Mouse (Mus musculus): ENCODE results near the gene Got2. TPM values are rescaled to one million over a fixed set of nuclear protein-coding genes. Genes with fewer than 3 reads are reported as not detected.
"Not testable (repeated sequence)": the region's sequence is repeated elsewhere in the genome, so short reads cannot be mapped to it uniquely, and the experiment has no call there.

Gene Got2
- polyA plus RNA-seq, 1 experiment, result 213 TPM

GRCm38 (mm10) chr8:95875270-95875669, 13.1 kb downstream of the Got2 start:
- DNase-seq (ENCODE audit: extremely low spot score in 1 of 2, low spot score in 1 of 2), result no peak

GRCm38 (mm10) chr8:95871690-95872089, 16.7 kb downstream of the Got2 start:
- no peak for DNase-seq (ENCODE audit: extremely low spot score in 1 of 2, low spot score in 1 of 2)

- not testable (repeated sequence) for DNase-seq (ENCODE audit: extremely low spot score in 1 of 2, low spot score in 1 of 2)
These were observed 23.5 kb downstream of the Got2 start for GRCm38 (mm10) chr8:95864851-95865250.

GRCm38 (mm10) chr8:95863761-95864440, 24.4 kb downstream of the Got2 start:
- not testable (repeated sequence) for DNase-seq (ENCODE audit: extremely low spot score in 1 of 2, low spot score in 1 of 2)

- no peak for DNase-seq (ENCODE audit: extremely low spot score in 1 of 2, low spot score in 1 of 2)
These were observed 34.2 kb downstream of the Got2 start for GRCm38 (mm10) chr8:95854174-95854573.

GRCm38 (mm10) chr8:95853102-95853843, 35.1 kb downstream of the Got2 start, which contains the start of gene Slc38a7:
TSS of gene Slc38a7 (minus strand) at chr8:95853539.
- DNase-seq (ENCODE audit: extremely low spot score in 1 of 2, low spot score in 1 of 2), result peak; percentile 83 to 88

GRCm38 (mm10) chr8:95852290-95852689, 36.1 kb downstream of the Got2 start:
- no peak for DNase-seq (ENCODE audit: extremely low spot score in 1 of 2, low spot score in 1 of 2)

GRCm38 (mm10) chr8:95850326-95850725, 38.0 kb downstream of the Got2 start:
- no peak for DNase-seq (ENCODE audit: extremely low spot score in 1 of 2, low spot score in 1 of 2)

- no peak for DNase-seq (ENCODE audit: extremely low spot score in 1 of 2, low spot score in 1 of 2)
These were observed 39.4 kb downstream of the Got2 start for GRCm38 (mm10) chr8:95848734-95849464.

GRCm38 (mm10) chr8:95848061-95848551, 40.2 kb downstream of the Got2 start:
- peak in 1 of 2 experiments; percentile 40 for DNase-seq (ENCODE audit: extremely low spot score in 1 of 2, low spot score in 1 of 2)

GRCm38 (mm10) chr8:95845026-95845425, 43.3 kb downstream of the Got2 start:
- DNase-seq (ENCODE audit: extremely low spot score in 1 of 2, low spot score in 1 of 2), result no peak

- DNase-seq (ENCODE audit: extremely low spot score in 1 of 2, low spot score in 1 of 2), result no peak
These were observed 44.4 kb downstream of the Got2 start for GRCm38 (mm10) chr8:95843968-95844367.

GRCm38 (mm10) chr8:95841436-95841835, 46.9 kb downstream of the Got2 start:
- DNase-seq (ENCODE audit: extremely low spot score in 1 of 2, low spot score in 1 of 2), result no peak

GRCm38 (mm10) chr8:95839289-95839688, 49.1 kb downstream of the Got2 start:
- DNase-seq (ENCODE audit: extremely low spot score in 1 of 2, low spot score in 1 of 2), result no peak

- DNase-seq (ENCODE audit: extremely low spot score in 1 of 2, low spot score in 1 of 2), result no peak
These were observed 51.1 kb downstream of the Got2 start for GRCm38 (mm10) chr8:95837266-95837665.

- no peak for DNase-seq (ENCODE audit: extremely low spot score in 1 of 2, low spot score in 1 of 2)
These were observed 52.5 kb downstream of the Got2 start for GRCm38 (mm10) chr8:95835891-95836290.

- no peak for DNase-seq (ENCODE audit: extremely low spot score in 1 of 2, low spot score in 1 of 2)
These were observed 54.8 kb downstream of the Got2 start for GRCm38 (mm10) chr8:95833435-95833984.

GRCm38 (mm10) chr8:95832603-95833434, 55.5 kb downstream of the Got2 start:
- DNase-seq (ENCODE audit: extremely low spot score in 1 of 2, low spot score in 1 of 2), result peak; percentile 81 to 97

GRCm38 (mm10) chr8:95830144-95830543, 58.2 kb downstream of the Got2 start:
- DNase-seq (ENCODE audit: extremely low spot score in 1 of 2, low spot score in 1 of 2), result no peak

GRCm38 (mm10) chr8:95825162-95825561, 63.2 kb downstream of the Got2 start, which contains the start of gene Sap18b:
TSS of gene Sap18b (plus strand) at chr8:95825346.
- DNase-seq (ENCODE audit: extremely low spot score in 1 of 2, low spot score in 1 of 2), result not testable (repeated sequence)

All from frontal cortex, adult 2 months (tissue).